Mouse (Mus musculus) embryonic facial prominence, embryonic 14.5 days (tissue): ENCODE data around the gene Raly. TPM values are rescaled to one million over a fixed set of nuclear protein-coding genes. Genes with fewer than 3 reads are reported as not detected.

ENCODE experiments used
- ATAC-seq: fragments of 200-750 bp; cut with Nextera tagmentation; 2 replicates; pipeline ENCODE4 v1.8.0; 2017; ENCODE audit warnings: low read depth, moderate number of reproducible peaks, moderate TSS enrichment
- DNase-seq: peaks from one replicate; pipeline ENCODE4 v3.0.0-alpha.2; 2015; ENCODE audit warnings: low spot score
- H3K27ac ChIP-seq: fragments of 300-500 bp; sonication (generic); replicated peaks from 2 replicates; pipeline ENCODE4 v1.5.1; 2014; ENCODE audit warnings: low read depth, mild to moderate bottlenecking, low read length, moderate library complexity
- H3K27me3 ChIP-seq: fragments of 300-500 bp; sonication (generic); replicated peaks from 2 replicates; pipeline ENCODE4 v1.6.1; 2014; ENCODE audit warnings: low read length; ENCODE audit not compliant: control insufficient read depth, insufficient read depth
- H3K36me3 ChIP-seq: fragments of 300-500 bp; sonication (generic); 2 replicates; pipeline ENCODE4 v1.6.1; 2014; ENCODE audit warnings: low read length, mixed read lengths; ENCODE audit not compliant: control insufficient read depth, insufficient read depth
- H3K4me1 ChIP-seq: fragments of 300-500 bp; sonication (generic); 2 replicates; pipeline ENCODE4 v1.6.1; 2014; ENCODE audit warnings: antibody characterized with exemption, low read length; ENCODE audit not compliant: control insufficient read depth, insufficient read depth
- H3K4me2 ChIP-seq: fragments of 300-500 bp; sonication (generic); 2 replicates; pipeline ENCODE4 v1.6.1; 2014; ENCODE audit warnings: low read depth, mild to moderate bottlenecking, low read length, moderate library complexity, mixed read lengths
- H3K4me3 ChIP-seq: fragments of 300-500 bp; sonication (generic); 2 replicates; pipeline ENCODE4 v1.5.1; 2014; ENCODE audit warnings: low read depth, mild to moderate bottlenecking, low read length
- H3K9ac ChIP-seq: fragments of 300-500 bp; sonication (generic); 2 replicates; pipeline ENCODE4 v1.6.1; 2014; ENCODE audit warnings: low read depth, mild to moderate bottlenecking, low read length, moderate library complexity, mixed read lengths
- H3K9me3 ChIP-seq: fragments of 300-500 bp; sonication (generic); 2 replicates; pipeline ENCODE4 v1.6.1; 2016; ENCODE audit warnings: low read length; ENCODE audit not compliant: control insufficient read depth
- WGBS: fragments of 180-500 bp; shearing (Covaris S2); extraction: QIAGEN DNeasy Blood & Tissue Kit; methylation state at CpG from one replicate; pipeline ENCODE4 v1.1.7; 2014; 5-methylcytosine and 5-hydroxymethylcytosine counted together
- polyA plus RNA-seq: library from polyadenylated mRNA; unstranded; fragments of >200 nt; fragmentation: Nextera tagmentation; extraction: Ambion mirVana; gene quantifications from 2 replicates; pipeline ENCODE4 v1.2.1, GENCODE M21; 2014

Raly gene
- polyA plus RNA-seq, 1 experiment from 2014 or later, result 54.5 TPM

- Histone ChIP-seq H3K9me3 (no peaks in the 10 kb centered on the region), H3K36me3 (no peaks in the 10 kb centered on the region), H3K27ac (peak overlapping the region; percentile 44; the same call in 1 of the 2 replicates), H3K27me3 (no peaks in the 10 kb centered on the region), H3K4me3 (no peak overlapping the region), H3K9ac (0 out of 2 replicates have a peak overlapping the region, but pooled peaks have one; percentile 31), H3K4me2 (peak overlapping the region; percentile 39), H3K4me1 (peaks cover 5% of the 10 kb centered on the region; the same call in 1 of the 2 replicates)
- WGBS, result 35% methylated on average over 12 of the region's 12 CpGs
- DNase-seq (peak; percentile 81), ATAC-seq (peak; percentile 60; the same call in 1 of the 2 replicates)
Measured at GRCm38 (mm10) chr2:154915922-154916541, 125.1 kb downstream of the Raly start.

GRCm38 (mm10) chr2:154916547-154916946 lies 125.7 kb downstream of the Raly start:
- H3K9me3 ChIP-seq, result no peaks in the 10 kb centered on the region
- peak overlapping the region; percentile 68; the same call in 1 of the 2 replicates for H3K27ac ChIP-seq
- ATAC-seq (no peak), DNase-seq (peak; percentile 82)
- 8% methylated on average over 2 of the region's 2 CpGs for WGBS
- H3K4me2 ChIP-seq, result 0 out of 2 replicates have a peak overlapping the region, but pooled peaks have one; percentile 39
- H3K4me3 ChIP-seq, result no peak overlapping the region
- peaks cover 5% of the 10 kb centered on the region; the same call in 1 of the 2 replicates for H3K4me1 ChIP-seq
- no peak overlapping the region for H3K9ac ChIP-seq
- no peaks in the 10 kb centered on the region for H3K36me3 ChIP-seq
- no peaks in the 10 kb centered on the region for H3K27me3 ChIP-seq

Other genes with a start within 250 kb of the Raly start
- 0.63 and 0.78 TPM in 2 replicates for gene 1700003F12Rik, start 244.0 kb upstream of the Raly start, polyA plus RNA-seq
- not detected in 2 replicates for gene Actl10, start 239.3 kb upstream of the Raly start, polyA plus RNA-seq
- gene Necab3, start 232.2 kb upstream of the Raly start, polyA plus RNA-seq, result 2.4 and 3.9 TPM in 2 replicates
- 8.8 and 10.5 TPM in 2 replicates for gene E2f1, start 221.2 kb upstream of the Raly start, polyA plus RNA-seq
- gene Pxmp4, start 187.4 kb upstream of the Raly start, polyA plus RNA-seq, result 24.1 and 26.9 TPM in 2 replicates
- 1.2 TPM in 2 replicates for gene Zfp341, start 177.8 kb upstream of the Raly start, polyA plus RNA-seq
- gene 4930519P11Rik, start 177.7 kb upstream of the Raly start, polyA plus RNA-seq, result 0.77 TPM in 1 of 2 replicates, not detected in the other
- 21.2 and 21.9 TPM in 2 replicates for gene Chmp4b, start 139.4 kb upstream of the Raly start, polyA plus RNA-seq
- gene Gm14214, start 21.1 kb upstream of the Raly start, polyA plus RNA-seq, result not detected in 2 replicates
- 5.3 and 6.0 TPM in 2 replicates for gene a, start 306 bp downstream of the Raly start, polyA plus RNA-seq
- 107 and 118 TPM in 2 replicates for gene Eif2s2, start 101.8 kb downstream of the Raly start, polyA plus RNA-seq
- gene Gm14226, start 227.2 kb downstream of the Raly start, polyA plus RNA-seq, result 2.9 and 3.1 TPM in 2 replicates